Mouse (Mus musculus) cerebellum, adult 2 months (tissue): ENCODE measurements at regions not wholly inside any gene's neighbourhood (a gene's known extent, or its start where the extent isn't known, plus 50 kb on each side); places are given as distances from the start of the nearest gene placed in this dataset.

Source experiments
- CTCF ChIP-seq: fragments of 200-500 bp; IDR thresholded peaks from 2 replicates; pipeline ENCODE4 v1.5.1; 2011; ENCODE audit warnings: low read depth, mild to moderate bottlenecking, control low read depth, low read length, moderate library complexity, borderline replicate concordance; ENCODE audit not compliant: insufficient read depth
- POLR2A ChIP-seq: fragments of 200-500 bp; IDR thresholded peaks from 2 replicates; pipeline ENCODE4 v1.6.1; 2011; ENCODE audit warnings: low read length, control low read depth, borderline replicate concordance; ENCODE audit not compliant: insufficient read depth

GRCm38 (mm10) chr4:153271376-153271775, 211.2 kb downstream of the Ajap1 start:
- no peak for TF ChIP-seq CTCF
- TF ChIP-seq POLR2A, result no peak
